Mouse (Mus musculus): Measurements from ENCODE around the gene Fam71e1. TPM values are rescaled to one million over a fixed set of nuclear protein-coding genes. Genes with fewer than 3 reads are reported as not detected.
A peak's percentile ranks its signal among the peaks of the same experiment; 100 is the strongest.

Gene Fam71e1
- polyA plus RNA-seq, 1 experiment from 2014 or later, result 24.9 TPM

GRCm38 (mm10) chr7:44547041-44547440, 50.7 kb downstream of the Fam71e1 start:
- 95% methylated on average over 13 of the region's 13 CpGs for WGBS
- Histone ChIP-seq H3K4me1 (ENCODE audit: control insufficient read depth, insufficient read depth, low read length) (peaks cover 6% of the 10 kb centered on the region), H3K27me3 (ENCODE audit: control insufficient read depth, insufficient read depth, low read length) (no peaks in the 10 kb centered on the region), H3K9ac (replicated peaks; ENCODE audit: low read depth, low read length) (no peak overlapping the region), H3K4me3 (ENCODE audit: low read depth, low read length) (no peak overlapping the region), H3K36me3 (ENCODE audit: control insufficient read depth, insufficient read depth, low read length) (peaks cover 11% of the 10 kb centered on the region; the same call in 1 of the 2 replicates), H3K4me2 (ENCODE audit: low read depth, low read length) (no peak overlapping the region), H3K27ac (ENCODE audit: low read depth, low read length) (no peak overlapping the region), H3K9me3 (ENCODE audit: control insufficient read depth, low read length) (no peaks in the 10 kb centered on the region)
- ATAC-seq (ENCODE audit: low read depth), result no peak

- Histone ChIP-seq H3K4me3 (ENCODE audit: low read depth, low read length) (peak overlapping the region; percentile 49), H3K27ac (ENCODE audit: low read depth, low read length) (no peak overlapping the region), H3K4me1 (ENCODE audit: control insufficient read depth, insufficient read depth, low read length) (peaks cover 9% of the 10 kb centered on the region), H3K9ac (replicated peaks; ENCODE audit: low read depth, low read length) (no peak overlapping the region; the same call in 1 of the 2 replicates), H3K36me3 (ENCODE audit: control insufficient read depth, insufficient read depth, low read length) (peaks cover 11% of the 10 kb centered on the region; the same call in 1 of the 2 replicates), H3K9me3 (ENCODE audit: control insufficient read depth, low read length) (no peaks in the 10 kb centered on the region), H3K4me2 (ENCODE audit: low read depth, low read length) (peak overlapping the region; percentile 86), H3K27me3 (ENCODE audit: control insufficient read depth, insufficient read depth, low read length) (no peaks in the 10 kb centered on the region)
- 13% methylated on average over 5 of the region's 5 CpGs for WGBS
- no peak for ATAC-seq (ENCODE audit: low read depth)
Observed at GRCm38 (mm10) chr7:44547725-44548124, 51.3 kb downstream of the Fam71e1 start.

- Histone ChIP-seq H3K9ac (replicated peaks; ENCODE audit: low read depth, low read length) (peak within 1 kb of the TSS; percentile 41), H3K36me3 (ENCODE audit: control insufficient read depth, insufficient read depth, low read length) (peaks cover 11% of the 10 kb centered on the region; the same call in 1 of the 2 replicates), H3K27me3 (ENCODE audit: control insufficient read depth, insufficient read depth, low read length) (no peaks in the 10 kb centered on the region), H3K4me1 (ENCODE audit: control insufficient read depth, insufficient read depth, low read length) (peaks cover 16% of the 10 kb centered on the region), H3K9me3 (ENCODE audit: control insufficient read depth, low read length) (no peaks in the 10 kb centered on the region), H3K27ac (ENCODE audit: low read depth, low read length) (0 out of 2 replicates have a peak within 1 kb of the TSS, but pooled peaks have one; percentile 2), H3K4me2 (ENCODE audit: low read depth, low read length) (peak within 1 kb of the TSS; percentile 86), H3K4me3 (ENCODE audit: low read depth, low read length) (peak within 1 kb of the TSS; percentile 49)
- peak; percentile 90 for ATAC-seq (ENCODE audit: low read depth)
- under 1% methylated on average over 43 of the region's 43 CpGs for WGBS
Observed at GRCm38 (mm10) chr7:44548497-44549087, 52.2 kb downstream of the Fam71e1 start, which contains the start of gene Pold1. Gene Pold1, minus strand, starts transcription at chr7:44548849.

DNA sequence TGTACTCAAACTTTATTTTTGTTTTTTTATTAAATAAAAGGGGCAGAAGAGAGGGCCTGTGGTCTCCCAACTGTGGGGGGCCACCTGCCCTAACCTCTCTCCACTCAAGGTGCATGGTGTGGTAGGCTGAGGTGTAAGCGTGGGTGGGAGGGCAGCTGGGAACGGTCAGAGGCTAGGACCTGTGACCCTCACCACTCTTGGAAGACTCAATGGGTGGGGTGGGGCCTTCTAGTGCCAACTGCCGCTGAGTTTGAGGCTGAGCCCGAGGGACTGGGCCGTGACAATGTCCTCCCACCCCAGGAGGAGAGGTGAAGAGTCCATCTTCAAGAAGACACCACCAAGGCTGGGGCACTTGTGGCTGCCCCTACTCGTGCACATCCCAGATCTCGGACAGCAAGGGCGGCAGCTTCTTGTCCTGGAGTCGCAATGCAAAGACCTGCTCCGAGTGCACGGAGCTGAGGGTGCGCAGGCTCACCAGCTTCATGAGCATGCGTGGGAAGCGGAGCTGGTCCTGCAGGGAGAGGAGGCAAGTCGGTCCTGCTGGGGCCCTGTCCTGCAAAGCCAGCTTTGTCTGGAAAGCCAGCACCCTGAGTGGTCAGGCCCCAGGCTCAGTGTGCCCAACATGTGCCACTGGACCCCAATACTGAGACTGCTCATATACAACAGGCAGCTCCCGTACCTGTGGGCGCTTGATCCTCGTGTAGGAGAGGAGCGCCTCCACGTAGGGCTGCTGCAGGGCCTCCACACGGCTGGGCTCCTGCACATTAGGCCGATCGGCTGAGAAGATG, 53.4 kb downstream of the Fam71e1 start:
- no peak overlapping the region for H3K4me2 ChIP-seq (ENCODE audit: low read depth, low read length)
- no peak overlapping the region for H3K27ac ChIP-seq (ENCODE audit: low read depth, low read length)
- ATAC-seq (ENCODE audit: low read depth), result no peak
- no peak overlapping the region for H3K9ac ChIP-seq (replicated peaks; ENCODE audit: low read depth, low read length)
- peaks cover 11% of the 10 kb centered on the region; the same call in 1 of the 2 replicates for H3K36me3 ChIP-seq (ENCODE audit: control insufficient read depth, insufficient read depth, low read length)
- no peaks in the 10 kb centered on the region for H3K27me3 ChIP-seq (ENCODE audit: control insufficient read depth, insufficient read depth, low read length)
- 95% methylated on average over 23 of the region's 23 CpGs for WGBS
- peaks cover 16% of the 10 kb centered on the region for H3K4me1 ChIP-seq (ENCODE audit: control insufficient read depth, insufficient read depth, low read length)
- H3K9me3 ChIP-seq (ENCODE audit: control insufficient read depth, low read length), result no peaks in the 10 kb centered on the region
- H3K4me3 ChIP-seq (ENCODE audit: low read depth, low read length), result no peak overlapping the region

DNA sequence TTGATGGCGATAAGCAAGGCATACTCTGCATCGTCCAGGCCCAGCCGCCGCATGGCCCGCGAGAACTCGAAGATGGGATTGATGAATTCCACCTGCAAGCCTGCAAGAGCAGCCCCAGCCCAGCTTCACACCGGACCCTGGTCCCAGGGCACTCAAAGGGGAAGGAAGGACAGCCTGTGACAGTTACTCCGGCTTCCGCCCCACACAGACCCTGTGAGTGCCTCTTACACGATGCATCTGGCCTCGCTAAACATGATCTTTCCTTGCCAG, 54.0 kb downstream of the Fam71e1 start:
- 96% methylated on average over 12 of the region's 12 CpGs for whole genome bisulfite sequencing
- no peak overlapping the region for H3K9ac ChIP-seq (replicated peaks; ENCODE audit: low read depth, low read length)
- no peak for ATAC-seq (ENCODE audit: low read depth)

More for the DNA sequence above, 54.0 kb downstream of the Fam71e1 start:
- Histone ChIP-seq H3K36me3 (ENCODE audit: control insufficient read depth, insufficient read depth, low read length) (peaks cover 11% of the 10 kb centered on the region; the same call in 1 of the 2 replicates), H3K27me3 (ENCODE audit: control insufficient read depth, insufficient read depth, low read length) (no peaks in the 10 kb centered on the region), H3K4me1 (ENCODE audit: control insufficient read depth, insufficient read depth, low read length) (peaks cover 16% of the 10 kb centered on the region), H3K4me2 (ENCODE audit: low read depth, low read length) (no peak overlapping the region), H3K27ac (ENCODE audit: low read depth, low read length) (no peak overlapping the region), H3K9me3 (ENCODE audit: control insufficient read depth, low read length) (no peaks in the 10 kb centered on the region), H3K4me3 (ENCODE audit: low read depth, low read length) (no peak overlapping the region)

Small RNAs within 50 kb of the gene (microRNA-seq; reads per million reads assigned to microRNA genes)
- gene Mir7052 (not detected), gene Mir7053 (not detected)

Other genes starting within 250 kb of the Fam71e1 start
- 1.5 and 1.6 TPM in 2 replicates for gene 1700028J19Rik, start 249.9 kb upstream of the Fam71e1 start, polyA plus RNA-seq (2014; fragmentation: Nextera tagmentation; extraction: Ambion mirVana)
- 164 and 180 TPM in 2 replicates for gene 2410002F23Rik, start 249.9 kb upstream of the Fam71e1 start, polyA plus RNA-seq (2014; fragmentation: Nextera tagmentation; extraction: Ambion mirVana)
- gene Acp4, start 239.2 kb upstream of the Fam71e1 start, polyA plus RNA-seq (2014; fragmentation: Nextera tagmentation; extraction: Ambion mirVana), result not detected in 2 replicates
- gene Gm15517, start 235.1 kb upstream of the Fam71e1 start, polyA plus RNA-seq (2014; fragmentation: Nextera tagmentation; extraction: Ambion mirVana), result not detected in 2 replicates
- 2.8 and 4.6 TPM in 2 replicates for gene Clec11a, start 189.7 kb upstream of the Fam71e1 start, polyA plus RNA-seq (2014; fragmentation: Nextera tagmentation; extraction: Ambion mirVana)
- gene Shank1, start 186.3 kb upstream of the Fam71e1 start, polyA plus RNA-seq (2014; fragmentation: Nextera tagmentation; extraction: Ambion mirVana), result 39.9 and 62.7 TPM in 2 replicates
- 52.7 and 68.4 TPM in 2 replicates for gene Syt3, start 112.5 kb upstream of the Fam71e1 start, polyA plus RNA-seq (2014; fragmentation: Nextera tagmentation; extraction: Ambion mirVana)
- 2.0 and 2.6 TPM in 2 replicates for gene 1700008O03Rik, start 110.8 kb upstream of the Fam71e1 start, polyA plus RNA-seq (2014; fragmentation: Nextera tagmentation; extraction: Ambion mirVana)
- 21.9 and 28.1 TPM in 2 replicates for gene Lrrc4b, start 67.6 kb upstream of the Fam71e1 start, polyA plus RNA-seq (2014; fragmentation: Nextera tagmentation; extraction: Ambion mirVana)
- gene Aspdh, start 31.2 kb upstream of the Fam71e1 start, polyA plus RNA-seq (2014; fragmentation: Nextera tagmentation; extraction: Ambion mirVana), result 3.3 and 5.2 TPM in 2 replicates
- 26.9 and 33.4 TPM in 2 replicates for gene Josd2, start 28.6 kb upstream of the Fam71e1 start, polyA plus RNA-seq (2014; fragmentation: Nextera tagmentation; extraction: Ambion mirVana)
- 153 and 162 TPM in 2 replicates for gene Emc10, start 52 bp upstream of the Fam71e1 start, polyA plus RNA-seq (2014; fragmentation: Nextera tagmentation; extraction: Ambion mirVana)
- gene Mybpc2, start 28.1 kb downstream of the Fam71e1 start, polyA plus RNA-seq (2014; fragmentation: Nextera tagmentation; extraction: Ambion mirVana), result 0.07 TPM in 1 of 2 replicates, not detected in the other
- gene Spib, start 35.5 kb downstream of the Fam71e1 start, polyA plus RNA-seq (2014; fragmentation: Nextera tagmentation; extraction: Ambion mirVana), result not detected in 2 replicates
- gene Pold1, start 52.3 kb downstream of the Fam71e1 start, polyA plus RNA-seq (2014; fragmentation: Nextera tagmentation; extraction: Ambion mirVana), result 9.4 and 12.5 TPM in 2 replicates
- gene Nr1h2, start 57.4 kb downstream of the Fam71e1 start, polyA plus RNA-seq (2014; fragmentation: Nextera tagmentation; extraction: Ambion mirVana), result 57.2 and 59.5 TPM in 2 replicates
- 0.82 and 2.1 TPM in 2 replicates for gene Napsa, start 75.8 kb downstream of the Fam71e1 start, polyA plus RNA-seq (2014; fragmentation: Nextera tagmentation; extraction: Ambion mirVana)
- 7.5 and 8.9 TPM in 2 replicates for gene Kcnc3, start 94.1 kb downstream of the Fam71e1 start, polyA plus RNA-seq (2014; fragmentation: Nextera tagmentation; extraction: Ambion mirVana)
- 2.6 and 3.6 TPM in 2 replicates for gene Myh14, start 174.3 kb downstream of the Fam71e1 start, polyA plus RNA-seq (2014; fragmentation: Nextera tagmentation; extraction: Ambion mirVana)
- gene Izumo2, start 212.2 kb downstream of the Fam71e1 start, polyA plus RNA-seq (2014; fragmentation: Nextera tagmentation; extraction: Ambion mirVana), result not detected in 2 replicates